Mouse (Mus musculus) NIH3T3 (cell line): Measurements from ENCODE around the gene Ric8a.
"Not testable (repeated sequence)": the region's sequence is repeated elsewhere in the genome, so short reads cannot be mapped to it uniquely, and the experiment has no call there.

Experiments
- DNase-seq: peaks from one replicate; pipeline ENCODE4 v3.0.0-alpha.2; 2012; ENCODE audit warnings: low read depth

The Ric8a gene

DNA sequence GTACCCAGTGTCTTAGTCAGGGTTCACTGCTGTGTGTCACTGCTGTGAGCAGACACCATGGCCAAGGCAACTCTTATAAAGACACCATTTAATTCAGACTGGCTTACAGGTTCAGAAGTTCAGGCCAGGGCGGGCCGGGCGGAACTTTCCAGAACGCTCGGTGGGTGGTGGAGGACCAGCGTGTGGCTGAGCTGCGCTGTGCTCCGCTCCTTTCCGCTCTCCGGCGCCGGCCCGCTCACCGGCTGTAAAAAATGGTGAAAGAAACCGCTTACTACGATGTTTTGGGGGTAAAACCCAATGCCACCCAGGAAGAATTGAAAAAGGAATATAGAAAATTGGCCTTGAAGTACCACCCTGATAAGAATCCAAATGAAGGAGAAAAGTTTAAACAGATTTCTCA, 33.9 kb downstream of the Ric8a start:
- DNase-seq, result not testable (repeated sequence)

DNA sequence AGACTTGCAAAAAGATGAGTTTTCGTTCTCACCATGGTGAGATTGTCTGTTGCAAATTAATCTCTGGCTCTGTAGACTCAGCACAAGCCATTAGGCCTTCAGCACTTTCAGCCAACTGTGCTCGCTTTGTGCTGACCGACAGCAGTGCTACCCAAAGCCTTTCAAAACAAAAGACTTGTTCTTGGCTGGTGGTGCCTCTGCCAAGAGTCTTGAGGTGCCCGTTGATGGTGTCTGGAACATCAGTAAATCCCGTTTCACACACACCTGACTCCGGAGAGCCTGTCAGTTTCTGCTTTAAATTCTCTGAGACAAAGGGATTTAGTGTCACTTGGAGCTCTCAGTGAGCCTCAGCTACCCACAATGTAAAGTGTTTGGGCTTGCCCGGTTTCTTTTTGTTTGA, 37.3 kb downstream of the Ric8a start:
- no peak for DNase-seq

DNA sequence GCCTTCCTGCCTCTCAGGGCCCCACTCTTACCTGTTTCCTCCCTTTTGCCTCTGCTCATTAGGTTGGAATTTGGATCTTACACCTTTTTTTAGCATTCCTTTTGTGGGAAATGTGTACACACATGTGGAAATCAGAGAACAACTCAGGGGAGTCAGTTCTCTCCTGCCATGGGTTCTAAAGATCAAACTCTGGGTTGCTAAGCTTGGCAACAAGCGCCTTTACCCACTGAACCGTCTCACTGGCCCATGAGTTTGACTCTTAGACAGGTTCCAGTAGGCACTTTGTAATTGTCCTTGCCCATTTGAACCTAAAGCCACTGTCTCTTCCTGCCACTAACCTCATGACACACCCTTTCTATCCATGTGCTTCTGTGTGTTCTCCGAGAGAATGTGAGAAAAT, 37.9 kb downstream of the Ric8a start:
- no peak for DNase-seq

DNA sequence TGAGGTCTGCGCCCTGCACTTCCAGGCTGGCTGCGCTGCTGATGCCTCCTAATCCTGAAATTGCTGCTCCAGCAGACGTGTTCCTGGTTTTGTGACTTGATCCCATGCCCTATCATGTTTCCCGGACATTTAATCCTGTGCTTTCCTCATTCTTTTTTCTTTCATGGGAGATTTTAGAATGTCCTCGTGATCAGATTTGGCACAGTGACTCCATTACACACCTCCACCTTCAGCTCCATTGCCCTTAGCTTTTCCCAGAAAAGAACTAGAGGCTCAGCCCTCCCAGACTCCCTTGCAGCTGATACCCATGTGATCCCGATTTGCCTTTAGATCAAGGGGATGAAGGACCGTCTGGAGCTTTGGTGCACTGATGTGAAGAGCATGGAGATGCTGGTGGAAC, 41.1 kb downstream of the Ric8a start:
- no peak for DNase-seq

DNA sequence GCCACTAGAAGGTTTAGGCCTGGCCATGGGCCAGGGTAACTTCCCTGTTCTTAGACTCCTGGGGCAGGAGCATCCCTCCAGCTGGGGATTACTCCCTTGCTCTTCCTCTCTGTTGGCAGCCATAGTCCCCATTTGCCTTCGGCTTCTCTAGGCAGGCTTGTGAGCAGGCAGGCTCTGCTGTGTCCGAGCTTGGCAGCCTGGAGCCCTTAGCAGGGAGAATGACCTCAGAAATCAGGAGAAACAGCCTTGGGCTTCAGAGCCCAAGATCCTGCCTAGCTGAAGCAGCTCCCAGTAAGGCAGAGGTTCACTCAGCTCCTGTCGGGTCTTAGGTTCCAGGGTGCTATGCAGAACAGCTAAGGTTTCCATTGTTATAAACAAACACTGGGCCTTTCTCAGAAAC, 42.4 kb downstream of the Ric8a start:
- DNase-seq, result no peak

DNA sequence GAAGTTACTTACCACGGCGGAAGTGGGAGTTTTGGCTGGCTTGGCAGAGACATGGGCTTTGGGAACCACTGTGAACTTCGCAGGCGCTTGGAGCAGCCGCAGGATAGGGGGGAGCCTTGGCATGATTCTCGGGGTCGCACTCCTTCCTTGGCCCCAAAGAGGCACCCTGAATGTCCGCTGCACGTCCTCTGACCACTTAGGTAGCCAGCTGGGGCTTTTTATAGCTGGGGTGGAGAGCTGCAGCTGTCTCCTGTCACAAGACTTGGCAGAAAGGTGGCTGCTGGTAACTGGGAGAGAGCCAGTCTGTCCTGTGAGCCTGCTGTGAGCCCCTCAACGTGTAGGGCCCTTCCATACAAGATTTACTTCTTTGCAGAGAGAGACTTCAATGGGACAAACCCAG, 43.5 kb downstream of the Ric8a start, which contains the start of gene Cox8b:
Gene Cox8b, minus strand, starts transcription at position 227 of the 400 bp plus-strand sequence.
- DNase-seq, result no peak

DNA sequence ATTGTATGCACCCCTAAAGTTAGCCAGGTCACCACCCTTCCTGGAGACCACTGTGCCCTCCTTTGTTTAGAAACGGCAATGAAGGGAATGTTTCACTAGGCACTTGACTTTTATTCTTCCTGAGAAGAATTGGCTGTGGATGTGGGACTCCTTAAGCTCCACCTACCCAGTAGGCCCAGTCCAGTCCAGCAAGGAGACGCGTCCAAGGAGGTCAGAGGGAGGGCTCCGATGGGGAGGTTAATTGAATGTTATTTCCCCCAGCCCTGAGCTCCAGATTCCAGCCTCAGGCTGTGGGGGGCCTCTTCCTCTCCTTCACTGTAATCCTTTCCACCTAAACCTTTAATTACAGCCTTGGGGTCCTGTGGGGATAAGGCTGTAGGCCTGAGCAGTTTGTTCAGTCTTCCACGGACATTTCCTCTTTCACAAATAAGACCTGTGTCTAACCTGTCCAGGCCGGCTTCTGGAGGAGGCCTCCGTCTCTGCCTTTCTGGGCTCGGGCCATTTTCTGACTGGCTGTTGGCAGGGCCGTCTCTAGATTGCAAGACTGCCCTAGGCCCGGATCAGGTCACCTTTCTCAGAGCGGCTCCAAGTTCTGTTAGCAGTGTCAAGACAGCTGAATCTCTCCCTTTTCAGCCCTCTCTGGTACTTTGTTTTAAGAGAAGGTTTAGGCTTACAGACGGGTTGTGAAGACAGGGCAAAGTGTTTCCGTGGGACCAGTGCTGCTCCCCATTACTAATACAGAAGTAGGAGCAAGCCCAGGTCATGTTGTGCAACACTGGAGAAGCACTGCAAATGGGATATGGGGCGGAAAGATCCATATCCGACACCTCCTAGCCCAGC, 45.5 kb downstream of the Ric8a start:
- no peak for DNase-seq

GRCm38 (mm10) chr7:140903212-140903611, 46.5 kb downstream of the Ric8a start:
- DNase-seq, result peak; percentile 84

GRCm38 (mm10) chr7:140905642-140906081, 48.9 kb downstream of the Ric8a start:
- DNase-seq, result no peak

DNA sequence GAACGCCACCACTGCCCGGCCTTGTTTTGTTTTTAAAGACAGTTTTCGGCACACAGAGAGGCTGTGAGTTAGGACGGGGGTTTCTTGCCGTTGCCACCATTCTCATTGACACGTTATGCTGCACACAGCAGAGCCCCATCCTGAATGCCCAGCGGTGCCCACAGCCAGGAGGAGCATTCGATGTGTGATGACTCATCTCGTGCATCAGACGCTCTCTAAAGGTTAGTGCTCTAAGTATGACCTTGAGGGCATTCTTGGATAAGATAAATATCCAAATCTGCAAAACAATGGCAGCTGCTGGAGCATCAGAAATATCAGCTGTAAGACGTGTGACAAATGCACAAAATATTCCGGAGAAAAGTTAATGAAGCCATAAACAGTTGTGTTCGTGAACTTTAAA, 50.4 kb downstream of the Ric8a start:
- no peak for DNase-seq

- no peak for DNase-seq
Observed at GRCm38 (mm10) chr7:140907697-140908096, 50.9 kb downstream of the Ric8a start.

DNA sequence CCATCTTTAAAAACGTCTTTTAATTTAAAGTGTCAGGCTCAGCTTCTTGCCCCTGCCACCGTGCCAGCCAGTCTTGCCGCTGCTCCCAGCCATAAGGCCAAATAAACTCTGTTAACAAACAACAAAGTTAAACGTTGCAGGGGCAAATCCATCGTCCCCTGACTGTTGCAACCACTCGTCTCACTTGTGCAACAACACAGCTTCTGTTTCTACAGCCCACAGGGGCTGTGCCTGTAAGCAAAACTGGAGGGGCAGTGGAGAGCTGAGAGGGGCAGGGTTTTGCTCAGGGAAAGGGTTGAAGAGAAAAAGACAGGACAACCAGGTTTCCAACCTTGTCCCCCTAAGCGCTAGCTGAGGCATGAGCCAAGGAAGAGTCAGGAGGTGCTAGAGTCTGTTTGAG, 51.4 kb downstream of the Ric8a start:
- DNase-seq, result no peak

GRCm38 (mm10) chr7:140908634-140909107, 51.9 kb downstream of the Ric8a start:
- DNase-seq, result peak; percentile 85

DNA sequence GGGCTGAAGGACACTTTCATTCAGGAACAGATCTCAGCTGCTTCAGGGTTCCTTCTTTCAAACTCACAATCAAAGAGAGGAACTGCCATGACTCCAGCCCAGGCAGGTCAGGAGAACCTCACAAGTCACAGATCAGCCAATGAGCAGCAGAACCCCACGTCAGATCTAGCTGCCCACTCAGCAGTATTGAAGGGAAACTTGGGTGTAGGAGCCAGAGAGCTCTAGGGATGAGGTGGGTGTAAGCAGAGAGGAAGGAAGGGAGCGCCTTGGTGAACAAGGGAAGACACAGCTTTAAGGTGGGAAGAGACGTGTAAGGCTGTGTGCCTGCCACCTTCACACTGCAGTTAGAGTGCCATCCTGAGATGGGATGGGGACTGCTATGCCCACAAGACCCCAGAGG, 55.5 kb downstream of the Ric8a start:
- DNase-seq, result no peak

GRCm38 (mm10) chr7:140912846-140913482, 56.2 kb downstream of the Ric8a start:
- peak; percentile 50 for DNase-seq
